Mouse (Mus musculus): ENCODE data around the gene Nkx2-5. TPM values are rescaled to one million over a fixed set of nuclear protein-coding genes. Genes with fewer than 3 reads are reported as not detected.

Gene Nkx2-5
- polyA plus RNA-seq, 1 experiment from 2014 or later, result 0.91 TPM

DNA sequence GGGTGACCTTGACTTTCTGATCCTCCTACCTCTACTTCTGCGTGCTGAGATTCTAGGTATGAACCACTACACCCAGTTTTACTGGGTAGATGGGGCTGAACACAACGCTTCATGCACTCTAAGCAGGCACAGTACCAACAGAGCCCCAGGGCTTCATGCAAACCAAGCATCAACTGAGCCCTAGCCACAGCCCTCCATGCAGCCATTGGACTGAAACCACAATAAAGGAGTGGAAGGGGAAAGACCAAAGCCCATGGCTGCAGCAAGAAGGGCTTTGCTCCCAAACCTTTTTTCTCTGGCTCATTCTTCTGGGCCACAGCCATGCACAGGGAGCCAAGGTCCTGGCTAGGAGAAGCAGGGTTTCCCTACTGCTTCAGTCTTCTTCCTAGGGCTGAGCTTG, 32.2 kb downstream of the Nkx2-5 start:
- no peak for TF ChIP-seq CTCF (IDR thresholded peaks at IDR 0.05; ENCODE audit: low read depth)
- no peak for TF ChIP-seq EP300 (optimal IDR thresholded peaks at IDR 0.05)
- 65% methylated on average over 2 of the region's 2 CpGs for WGBS

DNA sequence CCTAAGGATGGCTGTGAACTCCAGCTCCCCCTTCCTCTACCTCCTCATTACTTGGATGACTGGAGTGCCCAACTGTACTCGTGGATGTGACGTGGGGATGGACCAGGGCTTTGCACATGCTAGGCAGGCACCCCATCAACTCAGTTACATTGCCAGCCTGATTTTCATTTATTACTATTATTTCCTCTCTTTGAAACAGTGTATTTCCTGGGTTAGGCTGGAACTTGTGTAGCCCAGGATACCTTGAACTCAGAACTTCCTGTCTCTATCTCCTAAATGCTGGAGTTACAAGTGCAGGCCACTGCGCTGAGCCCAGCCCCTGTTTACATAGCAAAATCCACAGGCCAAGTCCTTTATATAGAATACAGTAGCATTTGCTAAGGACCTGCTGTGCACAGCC, 41.9 kb downstream of the Nkx2-5 start:
- WGBS, result 75% methylated on average over 3 of the region's 3 CpGs

More for the DNA sequence above, 32.2 kb downstream of the Nkx2-5 start:
- H3K9ac ChIP-seq (ENCODE audit: low read length), result no peak overlapping the region
- DNase-seq (ENCODE audit: low spot score), result no peak
- no peaks in the 10 kb centered on the region for H3K9me3 ChIP-seq (ENCODE audit: control insufficient read depth, low read length)
- ATAC-seq (ENCODE audit: low FRiP score, low TSS enrichment), result no peak
- no peaks in the 10 kb centered on the region for H3K4me1 ChIP-seq (replicated peaks; ENCODE audit: control insufficient read depth, insufficient read depth)
- no peaks in the 10 kb centered on the region for H3K36me3 ChIP-seq (ENCODE audit: control insufficient read depth, insufficient read depth, low read length)
- H3K27ac ChIP-seq (replicated peaks), result no peak overlapping the region
- no peak overlapping the region for H3K4me2 ChIP-seq (replicated peaks; ENCODE audit: low read depth)
- no peaks in the 10 kb centered on the region for H3K27me3 ChIP-seq (ENCODE audit: control insufficient read depth, insufficient read depth, low read length)
- H3K4me3 ChIP-seq (ENCODE audit: low read depth, low read length), result no peak overlapping the region

DNA sequence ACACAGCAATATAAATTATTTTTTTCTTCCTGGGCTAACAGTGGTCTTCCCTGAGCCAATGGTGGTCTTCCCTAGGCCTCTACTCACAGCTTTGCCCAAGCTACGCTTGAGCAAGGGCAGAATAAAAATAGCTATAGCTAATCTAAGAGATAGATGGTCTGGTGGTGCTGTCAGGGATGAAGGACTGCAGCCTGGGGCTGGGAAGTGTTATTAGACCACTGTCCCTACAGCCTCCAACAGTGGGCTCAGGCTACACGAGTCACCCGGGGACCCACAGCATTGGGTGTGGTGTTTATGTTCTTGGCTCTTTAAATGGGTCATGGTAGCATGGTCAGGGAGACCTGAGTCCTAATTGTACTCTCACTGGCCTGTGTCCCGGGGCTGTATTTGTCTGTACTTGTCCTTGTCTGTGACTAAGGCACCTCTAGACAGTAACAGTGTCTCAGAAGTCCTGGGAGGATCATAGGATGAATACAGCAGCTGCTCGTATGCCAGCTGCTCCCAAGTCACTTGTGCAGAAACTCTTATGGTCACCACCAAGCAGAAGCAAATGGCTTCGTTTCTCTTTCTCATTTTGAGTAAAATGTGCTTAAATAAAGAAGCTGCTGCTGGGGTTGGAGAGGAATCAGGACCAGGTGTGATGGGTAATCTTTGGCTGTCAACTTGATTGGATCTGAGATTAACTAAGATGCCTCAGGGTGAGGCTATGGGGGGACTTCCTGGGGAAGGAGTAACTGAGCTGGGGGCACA, 47.3 kb downstream of the Nkx2-5 start:
- no peak for TF ChIP-seq EP300 (optimal IDR thresholded peaks at IDR 0.05)
- TF ChIP-seq CTCF (IDR thresholded peaks at IDR 0.05; ENCODE audit: low read depth), result no peak
- H3K9ac ChIP-seq (ENCODE audit: low read length), result no peak overlapping the region
- no peak overlapping the region for H3K27ac ChIP-seq (replicated peaks)
- WGBS, result 61% methylated on average over 6 of the region's 6 CpGs
- no peaks in the 10 kb centered on the region for H3K4me1 ChIP-seq (replicated peaks; ENCODE audit: control insufficient read depth, insufficient read depth)
- H3K27me3 ChIP-seq (ENCODE audit: control insufficient read depth, insufficient read depth, low read length), result no peaks in the 10 kb centered on the region
- H3K36me3 ChIP-seq (ENCODE audit: control insufficient read depth, insufficient read depth, low read length), result no peaks in the 10 kb centered on the region; the same call in 1 of the 2 replicates
- no peak overlapping the region for H3K4me2 ChIP-seq (replicated peaks; ENCODE audit: low read depth)
- H3K9me3 ChIP-seq (ENCODE audit: control insufficient read depth, low read length), result no peaks in the 10 kb centered on the region
- DNase-seq (ENCODE audit: low spot score) (no peak), ATAC-seq (ENCODE audit: low FRiP score, low TSS enrichment) (no peak)
- no peak overlapping the region for H3K4me3 ChIP-seq (ENCODE audit: low read depth, low read length)

More for the DNA sequence above, 41.9 kb downstream of the Nkx2-5 start:
- no peaks in the 10 kb centered on the region for H3K36me3 ChIP-seq (ENCODE audit: control insufficient read depth, insufficient read depth, low read length)
- H3K4me1 ChIP-seq (replicated peaks; ENCODE audit: control insufficient read depth, insufficient read depth), result no peaks in the 10 kb centered on the region
- ATAC-seq (ENCODE audit: low FRiP score, low TSS enrichment), result no peak
- no peak overlapping the region for H3K4me2 ChIP-seq (replicated peaks; ENCODE audit: low read depth)
- H3K4me3 ChIP-seq (ENCODE audit: low read depth, low read length), result no peak overlapping the region
- H3K9me3 ChIP-seq (ENCODE audit: control insufficient read depth, low read length), result no peaks in the 10 kb centered on the region
- no peak overlapping the region for H3K9ac ChIP-seq (ENCODE audit: low read length)
- no peak for TF ChIP-seq EP300 (optimal IDR thresholded peaks at IDR 0.05)
- DNase-seq (ENCODE audit: low spot score), result no peak
- H3K27me3 ChIP-seq (ENCODE audit: control insufficient read depth, insufficient read depth, low read length), result no peaks in the 10 kb centered on the region
- no peak overlapping the region for H3K27ac ChIP-seq (replicated peaks)

DNA sequence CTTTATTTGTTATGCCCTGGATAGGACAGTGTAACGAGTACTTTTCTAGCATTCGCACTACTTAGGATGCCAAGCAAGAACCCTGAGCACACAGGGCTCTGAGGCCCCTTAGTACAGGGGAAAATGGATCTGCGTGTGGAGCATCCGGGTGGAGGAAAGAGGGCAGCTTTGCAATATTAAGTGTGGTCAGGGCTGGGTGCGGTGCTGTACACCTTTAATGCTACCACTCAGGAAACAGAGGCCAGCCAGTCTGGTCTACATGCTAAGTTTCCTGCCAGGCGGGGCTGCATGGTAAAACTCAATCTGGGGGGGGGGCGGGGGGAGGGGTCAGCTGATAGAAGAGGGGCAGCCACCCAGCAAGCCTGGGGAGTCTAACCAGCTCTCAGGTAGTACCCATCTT, 49.4 kb downstream of the Nkx2-5 start:
- no peak for ATAC-seq (ENCODE audit: low FRiP score, low TSS enrichment)
- 72% methylated on average over 5 of the region's 7 CpGs for WGBS

DNA sequence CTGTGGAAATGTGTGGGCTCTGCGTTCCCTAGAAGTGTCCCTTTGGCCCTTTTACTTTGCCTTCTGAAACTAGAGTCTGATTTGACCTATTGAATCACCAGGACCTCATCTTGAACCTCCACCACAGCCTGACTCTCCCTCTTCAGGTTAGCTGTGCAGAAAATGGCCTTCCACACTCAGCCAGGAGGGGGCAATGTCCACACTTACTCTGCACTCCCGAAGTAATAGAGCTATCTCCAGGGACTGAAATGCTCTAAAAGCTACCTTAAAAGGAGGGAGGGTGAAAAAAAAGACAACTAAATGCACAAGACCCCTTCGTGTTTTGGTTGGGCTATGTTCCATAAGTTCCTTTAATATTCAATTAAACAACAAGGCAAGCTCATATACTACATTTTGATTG, 50.1 kb downstream of the Nkx2-5 start:
- H3K36me3 ChIP-seq (ENCODE audit: control insufficient read depth, insufficient read depth, low read length), result peaks cover 14% of the 10 kb centered on the region
- DNase-seq (ENCODE audit: low spot score) (peak; percentile 74), ATAC-seq (ENCODE audit: low FRiP score, low TSS enrichment) (peak; percentile 55; the same call in 1 of the 2 replicates)
- H3K4me2 ChIP-seq (replicated peaks; ENCODE audit: low read depth), result no peak overlapping the region
- H3K9me3 ChIP-seq (ENCODE audit: control insufficient read depth, low read length), result no peaks in the 10 kb centered on the region
- no peak overlapping the region for H3K27ac ChIP-seq (replicated peaks)
- no peak overlapping the region for H3K9ac ChIP-seq (ENCODE audit: low read length)
- peak; percentile 90 for TF ChIP-seq CTCF (IDR thresholded peaks at IDR 0.05; ENCODE audit: low read depth)
- TF ChIP-seq EP300 (optimal IDR thresholded peaks at IDR 0.05), result no peak
- no peak overlapping the region for H3K4me3 ChIP-seq (ENCODE audit: low read depth, low read length)
- 16% methylated on average over 3 of the region's 3 CpGs for WGBS
- no peaks in the 10 kb centered on the region for H3K4me1 ChIP-seq (replicated peaks; ENCODE audit: control insufficient read depth, insufficient read depth)
- no peaks in the 10 kb centered on the region for H3K27me3 ChIP-seq (ENCODE audit: control insufficient read depth, insufficient read depth, low read length)

More for the DNA sequence above, 49.4 kb downstream of the Nkx2-5 start:
- Histone ChIP-seq H3K36me3 (ENCODE audit: control insufficient read depth, insufficient read depth, low read length) (peaks cover 14% of the 10 kb centered on the region), H3K27me3 (ENCODE audit: control insufficient read depth, insufficient read depth, low read length) (no peaks in the 10 kb centered on the region), H3K9me3 (ENCODE audit: control insufficient read depth, low read length) (no peaks in the 10 kb centered on the region), H3K9ac (ENCODE audit: low read length) (no peak overlapping the region), H3K4me1 (replicated peaks; ENCODE audit: control insufficient read depth, insufficient read depth) (no peaks in the 10 kb centered on the region), H3K27ac (replicated peaks) (no peak overlapping the region), H3K4me2 (replicated peaks; ENCODE audit: low read depth) (no peak overlapping the region), H3K4me3 (ENCODE audit: low read depth, low read length) (no peak overlapping the region)
- no peak for DNase-seq (ENCODE audit: low spot score)
- TF ChIP-seq EP300 (optimal IDR thresholded peaks at IDR 0.05) (no peak), CTCF (IDR thresholded peaks at IDR 0.05; ENCODE audit: low read depth) (no peak)

DNA sequence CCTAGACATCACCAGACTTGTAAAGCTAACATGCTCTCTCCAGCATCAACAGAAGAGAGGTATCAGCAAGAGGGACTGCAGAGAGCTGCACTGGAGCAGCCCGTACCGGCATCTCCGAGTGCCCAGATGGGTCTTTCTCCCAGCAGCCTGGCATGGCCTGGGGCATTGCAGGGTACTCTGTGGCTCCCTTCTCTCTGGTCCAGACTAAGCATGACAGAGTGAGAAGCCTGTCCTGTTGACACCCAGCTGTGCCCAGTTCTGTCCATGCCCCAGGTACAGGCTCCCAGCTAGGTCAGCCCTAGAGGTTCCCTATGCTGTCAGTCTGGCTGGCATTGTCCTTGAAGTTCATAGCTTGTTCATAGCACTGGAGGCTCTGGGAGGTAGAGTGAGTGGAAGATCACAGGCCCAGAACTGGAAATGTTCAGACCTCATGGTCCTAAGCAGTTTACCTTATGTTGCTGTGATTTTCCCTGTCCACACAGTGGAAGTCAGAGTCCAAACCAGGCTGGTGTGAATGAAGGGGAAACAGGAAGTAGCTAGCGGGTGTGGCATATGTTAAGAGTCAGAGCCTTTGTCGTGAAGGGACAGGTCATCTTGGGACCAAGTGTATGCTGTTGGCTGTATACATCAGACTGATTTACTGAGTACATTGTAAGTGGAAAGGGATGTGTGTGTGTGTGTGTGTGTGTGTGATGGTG, 51.6 kb downstream of the Nkx2-5 start:
- 71% methylated on average over 5 of the region's 5 CpGs for WGBS
- no peak overlapping the region for H3K4me3 ChIP-seq (ENCODE audit: low read depth, low read length)
- DNase-seq (ENCODE audit: low spot score), result peak; percentile 44
- no peaks in the 10 kb centered on the region for H3K4me1 ChIP-seq (replicated peaks; ENCODE audit: control insufficient read depth, insufficient read depth)
- peaks cover 17% of the 10 kb centered on the region for H3K36me3 ChIP-seq (ENCODE audit: control insufficient read depth, insufficient read depth, low read length)
- no peaks in the 10 kb centered on the region for H3K27me3 ChIP-seq (ENCODE audit: control insufficient read depth, insufficient read depth, low read length)
- no peak overlapping the region for H3K9ac ChIP-seq (ENCODE audit: low read length)
- H3K9me3 ChIP-seq (ENCODE audit: control insufficient read depth, low read length), result no peaks in the 10 kb centered on the region
- TF ChIP-seq CTCF (IDR thresholded peaks at IDR 0.05; ENCODE audit: low read depth) (no peak), EP300 (optimal IDR thresholded peaks at IDR 0.05) (no peak)
- peak overlapping the region; percentile 45 for H3K27ac ChIP-seq (replicated peaks)
- H3K4me2 ChIP-seq (replicated peaks; ENCODE audit: low read depth), result no peak overlapping the region
- peak; percentile 84 for ATAC-seq (ENCODE audit: low FRiP score, low TSS enrichment)
